ENCODE assay signal across 8 mouse cellular contexts in the genomic region with DNA sequence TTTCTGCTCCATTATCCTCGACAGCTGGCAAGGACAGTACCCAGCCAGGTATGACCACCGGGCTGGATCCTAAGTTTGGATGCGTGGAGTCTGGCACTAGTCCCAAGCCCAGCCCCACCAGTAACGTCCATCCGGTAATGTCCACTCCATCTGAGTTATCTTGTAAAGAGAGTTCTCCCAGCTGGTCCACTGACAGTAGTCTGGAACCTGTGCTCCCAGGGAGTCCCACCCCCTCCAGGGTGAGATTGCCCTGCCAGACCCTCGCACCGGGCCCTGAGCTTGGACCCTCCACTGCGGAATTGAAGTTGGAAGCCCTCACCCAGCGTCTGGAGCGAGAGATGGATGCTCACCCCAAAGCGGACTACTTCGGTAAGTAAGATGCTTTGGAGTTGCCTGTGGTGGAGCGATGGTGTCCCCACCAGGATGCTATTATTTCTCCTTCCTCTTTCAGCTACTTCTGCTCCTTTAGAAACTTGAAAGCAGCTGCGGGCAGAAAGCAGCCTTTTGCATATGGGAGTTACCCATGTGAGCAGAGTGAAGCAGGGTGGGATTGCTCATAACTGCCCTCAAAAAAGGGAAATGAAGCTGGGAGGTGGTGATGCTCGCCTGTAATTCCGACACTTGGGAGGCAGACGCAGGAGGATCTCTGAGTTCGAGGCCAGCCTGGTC. TPM values are rescaled to one million over a fixed set of nuclear protein-coding genes. Genes with fewer than 3 reads are reported as not detected.
DNase-seq lines count a peak whose midpoint lies in the region; ATAC-seq lines count a peak whose summit lies in the region.

No protein-coding gene starts in this region.

- no peaks in the 10 kb centered on the region for H3K9me3 ChIP-seq in kidney, embryonic 15.5 days (replicated peaks)
- no peaks in the 10 kb centered on the region for H3K9me3 ChIP-seq in heart, embryonic 13.5 days
- H3K9me3 ChIP-seq in limb, embryonic 15.5 days, result no peaks in the 10 kb centered on the region
- no peaks in the 10 kb centered on the region for H3K9me3 ChIP-seq in midbrain, embryonic 16.5 days (replicated peaks; ENCODE audit: control insufficient read depth, low read length, poor library complexity, severe bottlenecking)

- peak overlapping the region; percentile 21; the same call in 1 of the 2 replicates for H3K9ac ChIP-seq in kidney, embryonic 15.5 days
- peak overlapping the region; percentile 91 for H3K9ac ChIP-seq in heart, embryonic 13.5 days
- peak overlapping the region; percentile 72 for H3K9ac ChIP-seq in limb, embryonic 15.5 days
- no peak overlapping the region for H3K9ac ChIP-seq in midbrain, embryonic 16.5 days (ENCODE audit: low read depth, low read length)

- peak overlapping the region; percentile 71 for H3K4me3 ChIP-seq in kidney, embryonic 15.5 days (replicated peaks)
- H3K4me3 ChIP-seq in heart, embryonic 13.5 days, result peak overlapping the region; percentile 79
- peak overlapping the region; percentile 74 for H3K4me3 ChIP-seq in limb, embryonic 15.5 days
- H3K4me3 ChIP-seq in midbrain, embryonic 16.5 days (ENCODE audit: low read depth, low read length), result no peak overlapping the region

- peaks cover 62% of the 10 kb centered on the region for H3K4me1 ChIP-seq in kidney, embryonic 15.5 days
- H3K4me1 ChIP-seq in heart, embryonic 13.5 days, result peaks cover 72% of the 10 kb centered on the region
- peaks cover 54% of the 10 kb centered on the region for H3K4me1 ChIP-seq in limb, embryonic 15.5 days
- H3K4me1 ChIP-seq in midbrain, embryonic 16.5 days (ENCODE audit: control insufficient read depth, insufficient read depth, low read length), result peaks cover 6% of the 10 kb centered on the region

- peaks cover 33% of the 10 kb centered on the region for H3K36me3 ChIP-seq in kidney, embryonic 15.5 days
- H3K36me3 ChIP-seq in heart, embryonic 13.5 days, result peaks cover 47% of the 10 kb centered on the region
- H3K36me3 ChIP-seq in limb, embryonic 15.5 days, result peaks cover 11% of the 10 kb centered on the region; the same call in 1 of the 2 replicates
- no peaks in the 10 kb centered on the region for H3K36me3 ChIP-seq in midbrain, embryonic 16.5 days (ENCODE audit: control insufficient read depth, insufficient read depth, low read length)

- peak overlapping the region; percentile 90 for H3K4me2 ChIP-seq in kidney, embryonic 15.5 days
- peak overlapping the region; percentile 98 for H3K4me2 ChIP-seq in heart, embryonic 13.5 days
- H3K4me2 ChIP-seq in limb, embryonic 15.5 days, result peak overlapping the region; percentile 77
- peak overlapping the region; percentile 75 for H3K4me2 ChIP-seq in midbrain, embryonic 16.5 days (ENCODE audit: low read length)

- H3K27me3 ChIP-seq in kidney, embryonic 15.5 days, result no peaks in the 10 kb centered on the region
- no peaks in the 10 kb centered on the region for H3K27me3 ChIP-seq in heart, embryonic 13.5 days (replicated peaks)
- H3K27me3 ChIP-seq in limb, embryonic 15.5 days, result no peaks in the 10 kb centered on the region
- no peaks in the 10 kb centered on the region for H3K27me3 ChIP-seq in midbrain, embryonic 16.5 days (ENCODE audit: control insufficient read depth, insufficient read depth, low read depth, low read length)

- ATAC-seq in kidney, embryonic 15.5 days (replicated peaks; ENCODE audit: low FRiP score), result no peak
- no peak for ATAC-seq in heart, embryonic 13.5 days (ENCODE audit: extremely low read depth, insufficient number of reproducible peaks, low FRiP score, low TSS enrichment)
- no peak for ATAC-seq in limb, embryonic 15.5 days (ENCODE audit: insufficient number of reproducible peaks, low FRiP score, low TSS enrichment, low read depth)
- no peak for ATAC-seq in midbrain, embryonic 16.5 days
- ATAC-seq in frontal cortex, adult (ENCODE audit: low TSS enrichment), result no peak

- no peak overlapping the region for H3K27ac ChIP-seq in kidney, embryonic 15.5 days
- H3K27ac ChIP-seq in heart, embryonic 13.5 days (replicated peaks), result no peak overlapping the region
- H3K27ac ChIP-seq in limb, embryonic 15.5 days, result no peak overlapping the region
- no peak overlapping the region for H3K27ac ChIP-seq in midbrain, embryonic 16.5 days (ENCODE audit: low read length)

- no peak for DNase-seq in kidney, postnatal 25 days
- DNase-seq in urinary bladder, postnatal 14 days (ENCODE audit: low spot score), result no peak
- no peak for DNase-seq in cerebellum, postnatal 36 days

- WGBS in kidney, embryonic 15.5 days, result 78% methylated on average over 18 of the region's 18 CpGs
- 67% methylated on average over 18 of the region's 18 CpGs for WGBS in heart, embryonic 13.5 days
- 72% methylated on average over 18 of the region's 18 CpGs for WGBS in limb, embryonic 15.5 days
- 84% methylated on average over 18 of the region's 18 CpGs for WGBS in midbrain, embryonic 16.5 days

RNA-seq across cellular contexts. Expression of a gene that starts 1.9 kb away (rescaled TPM):
- polyA plus RNA-seq in kidney, embryonic 15.5 days (2015; fragmentation: Nextera tagmentation; extraction: Ambion mirVana), result 49.3 and 50.5 TPM in 2 replicates
- polyA plus RNA-seq in heart, embryonic 13.5 days (2015; fragmentation: Nextera tagmentation; extraction: Ambion mirVana), result 34.6 and 36.1 TPM in 2 replicates
- polyA plus RNA-seq in limb, embryonic 15.5 days (2015; fragmentation: Nextera tagmentation; extraction: Ambion mirVana), result 53.3 and 53.7 TPM in 2 replicates
- polyA plus RNA-seq in midbrain, embryonic 16.5 days (2015; fragmentation: Nextera tagmentation; extraction: Ambion mirVana), result 10.2 and 10.6 TPM in 2 replicates

RNA-seq across cellular contexts. Expression of a gene that starts 49.2 kb away (rescaled TPM):
- 56.1 and 64.2 TPM in 2 replicates for polyA plus RNA-seq in kidney, embryonic 15.5 days (2015; fragmentation: Nextera tagmentation; extraction: Ambion mirVana)
- polyA plus RNA-seq in heart, embryonic 13.5 days (2015; fragmentation: Nextera tagmentation; extraction: Ambion mirVana), result 37.6 and 41.7 TPM in 2 replicates
- 51.9 and 55.8 TPM in 2 replicates for polyA plus RNA-seq in limb, embryonic 15.5 days (2015; fragmentation: Nextera tagmentation; extraction: Ambion mirVana)
- polyA plus RNA-seq in midbrain, embryonic 16.5 days (2015; fragmentation: Nextera tagmentation; extraction: Ambion mirVana), result 53.8 and 55.9 TPM in 2 replicates
